Mouse (Mus musculus) liver (tissue): ENCODE measurements around the gene Pnp.
"Not testable (repeated sequence)": the region's sequence is repeated elsewhere in the genome, so short reads cannot be mapped to it uniquely, and the experiment has no call there.

Experiments
- DNase-seq: peaks from one replicate; pipeline ENCODE4 v3.0.0-alpha.2; 2020; ENCODE audit warnings: mixed read lengths

The Pnp gene

GRCm38 (mm10) chr14:50930754-50931492 is at the start of gene Pnp, which contains the start of gene Pip4p1:
TSS of gene Pnp (plus strand) at chr14:50931082.
TSS of gene Pip4p1 (minus strand) at chr14:50930856.
- peak; percentile 99 for DNase-seq

DNA sequence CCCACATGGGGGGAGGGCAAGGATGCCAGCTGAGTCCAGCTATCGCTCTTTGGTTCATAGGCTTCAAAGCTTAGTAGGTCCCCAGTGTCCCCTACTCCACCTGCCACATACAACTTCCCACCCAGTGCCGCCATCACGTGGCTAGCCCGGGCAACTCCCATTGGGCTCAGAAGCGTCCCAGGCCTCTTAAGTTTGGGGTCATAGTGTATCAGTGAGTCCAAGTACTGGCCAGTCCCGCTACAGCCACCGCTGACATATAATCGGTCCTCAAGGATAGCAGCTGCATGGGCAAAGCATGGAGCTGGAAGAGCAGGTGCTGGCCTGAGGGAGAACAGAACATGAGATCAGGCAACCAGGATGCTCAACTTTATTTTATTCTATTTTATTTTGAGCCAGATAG is 39.3 kb upstream of the Pnp start:
- DNase-seq: no peak

DNA sequence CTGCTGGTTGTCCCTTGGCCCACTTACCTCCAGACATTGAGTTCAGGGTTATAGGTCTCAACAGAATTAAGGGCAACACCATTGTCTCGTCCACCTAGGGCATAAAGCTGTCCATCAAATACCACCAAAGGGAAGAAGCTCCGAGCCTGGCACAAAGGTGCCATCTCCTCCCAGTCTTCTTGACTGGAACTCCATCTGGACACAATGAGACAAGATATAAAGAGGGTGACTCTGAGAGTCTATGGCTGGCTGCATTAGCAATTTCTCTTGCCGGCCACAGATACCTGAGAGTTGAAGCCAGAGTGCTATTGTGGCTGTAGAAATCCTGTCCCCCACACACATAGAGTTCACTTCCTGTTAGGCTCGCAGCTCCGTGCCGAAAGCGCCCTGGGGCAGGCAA is 38.8 kb upstream of the Pnp start:
- DNase-seq: no peak

DNA sequence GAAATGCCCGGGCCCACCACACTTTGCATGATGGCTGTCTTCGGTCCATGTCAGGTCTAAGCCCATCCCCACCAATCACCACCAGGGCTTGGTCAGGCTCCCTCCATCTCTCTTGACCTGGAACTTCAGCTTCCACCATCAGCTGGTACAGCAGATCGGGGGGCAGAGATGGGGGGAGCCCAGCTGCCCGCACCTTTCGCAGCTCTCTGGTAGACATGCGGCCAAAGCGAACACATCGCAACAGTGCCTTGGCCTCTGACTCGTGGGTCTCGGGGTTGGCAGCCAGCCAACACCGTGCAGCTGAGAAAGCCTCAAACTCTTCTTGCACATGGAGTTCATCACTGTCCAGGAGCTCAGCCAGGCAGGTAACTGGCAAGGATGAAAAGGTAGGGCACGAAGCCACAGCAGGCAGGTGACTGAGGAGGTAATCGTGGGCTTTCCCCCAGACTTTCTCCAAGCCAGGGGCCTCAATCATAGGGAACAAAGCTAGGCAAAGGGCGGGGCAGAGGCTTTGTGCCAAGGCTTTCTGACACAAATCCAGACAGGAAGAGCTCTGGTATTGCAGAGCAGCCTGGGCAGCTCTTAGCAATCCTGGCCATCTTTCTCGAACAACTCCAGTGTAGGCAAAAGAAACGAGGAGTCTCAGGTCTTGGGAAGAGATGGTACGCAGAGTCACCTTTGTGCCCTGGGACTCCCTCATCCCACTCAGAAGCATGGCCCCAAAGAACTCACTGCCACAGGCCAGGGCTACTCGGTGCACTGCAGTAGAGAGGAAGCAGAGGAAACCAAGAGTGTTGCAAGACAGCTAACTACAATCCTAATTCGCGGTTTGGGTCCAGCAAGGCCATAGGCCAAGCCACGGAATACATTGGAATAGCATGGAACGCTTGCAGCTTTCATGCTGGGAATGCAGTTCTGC is 38.1 kb upstream of the Pnp start:
- no peak for DNase-seq

DNA sequence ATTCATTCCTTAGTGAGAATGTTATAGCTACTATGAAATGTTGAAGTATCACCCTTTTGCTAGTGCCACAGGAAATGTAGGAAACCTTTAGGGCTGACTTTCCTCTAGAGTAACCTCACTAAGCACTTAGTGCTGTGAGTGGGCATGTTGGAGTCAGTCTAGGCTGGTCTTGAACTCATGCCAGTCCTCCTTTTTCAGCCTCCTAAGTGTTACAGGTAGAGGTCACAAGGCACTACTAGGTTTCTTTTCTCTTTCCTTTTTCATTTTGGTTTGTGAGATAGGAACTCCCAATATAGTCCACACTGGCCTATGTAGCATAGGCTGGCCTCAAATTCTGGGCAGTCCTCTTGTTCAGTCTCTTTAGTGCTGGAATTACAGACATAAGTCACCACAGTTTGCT is 35.5 kb upstream of the Pnp start:
- DNase-seq: no peak

GRCm38 (mm10) chr14:50895985-50896746 is 34.7 kb upstream of the Pnp start:
- DNase-seq: peak; percentile 15

DNA sequence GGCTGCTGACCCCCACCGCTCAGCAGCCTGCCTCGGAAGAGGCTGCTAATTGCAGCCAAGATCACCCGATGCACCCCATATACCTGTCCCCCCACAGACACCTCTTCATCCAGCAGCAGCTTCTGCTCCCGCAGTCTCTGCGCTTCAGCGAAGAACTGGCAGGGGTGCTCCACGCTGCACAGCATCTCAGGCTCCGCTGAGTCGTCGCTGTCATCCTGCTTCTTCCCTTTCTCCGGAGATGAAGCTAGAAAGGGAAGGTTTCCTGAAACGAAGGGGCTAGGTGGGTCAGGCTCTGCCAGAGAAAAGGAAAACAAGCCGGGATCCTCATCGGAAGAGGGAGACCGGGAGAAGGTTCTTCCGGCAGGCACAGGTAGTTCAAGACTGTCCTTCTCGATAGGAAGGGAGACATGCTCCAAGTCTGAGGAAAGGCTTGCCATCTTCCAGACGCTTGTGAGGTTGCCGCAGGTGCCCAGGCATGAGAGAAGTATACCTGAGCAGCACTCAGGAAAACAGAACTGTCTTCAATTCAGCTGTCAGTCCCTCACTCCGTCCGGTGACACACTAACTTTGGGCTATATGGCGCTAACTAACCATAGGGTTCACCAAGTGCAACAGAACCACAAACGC is 34.0 kb upstream of the Pnp start:
- no peak for DNase-seq

GRCm38 (mm10) chr14:50897374-50897765 is 33.5 kb upstream of the Pnp start, which contains the start of gene Klhl33:
TSS of gene Klhl33 (minus strand) at chr14:50897507.
- DNase-seq: no peak

- not testable (repeated sequence) for DNase-seq
Observed at GRCm38 (mm10) chr14:50897992-50898391, 32.9 kb upstream of the Pnp start.

- DNase-seq: peak; percentile 62
Observed at GRCm38 (mm10) chr14:50903973-50904827, 26.7 kb upstream of the Pnp start.

- no peak for DNase-seq
Observed at GRCm38 (mm10) chr14:50904828-50905129, 26.1 kb upstream of the Pnp start.

GRCm38 (mm10) chr14:50905327-50905726 is 25.6 kb upstream of the Pnp start:
- DNase-seq: not testable (repeated sequence)

DNA sequence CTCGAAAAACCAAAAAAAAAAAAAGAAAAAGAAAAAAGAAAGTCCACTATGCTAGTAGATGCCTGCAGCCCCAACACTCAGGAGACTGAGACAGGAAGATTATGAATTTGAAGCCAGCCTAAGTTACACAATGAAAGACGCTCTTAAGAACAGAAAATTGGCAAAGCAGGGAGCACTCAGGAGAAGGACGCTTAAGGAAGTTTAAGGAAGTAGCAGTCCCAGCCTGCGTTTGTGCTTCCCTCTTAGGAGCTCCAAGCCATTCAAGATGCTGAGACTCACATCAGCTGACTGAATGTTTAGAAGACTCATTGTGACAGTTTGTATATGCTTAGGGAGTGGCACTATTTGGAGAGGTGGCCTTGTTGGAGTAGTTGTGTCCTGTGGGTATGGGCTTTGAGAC is 22.8 kb upstream of the Pnp start:
- no peak for DNase-seq

DNA sequence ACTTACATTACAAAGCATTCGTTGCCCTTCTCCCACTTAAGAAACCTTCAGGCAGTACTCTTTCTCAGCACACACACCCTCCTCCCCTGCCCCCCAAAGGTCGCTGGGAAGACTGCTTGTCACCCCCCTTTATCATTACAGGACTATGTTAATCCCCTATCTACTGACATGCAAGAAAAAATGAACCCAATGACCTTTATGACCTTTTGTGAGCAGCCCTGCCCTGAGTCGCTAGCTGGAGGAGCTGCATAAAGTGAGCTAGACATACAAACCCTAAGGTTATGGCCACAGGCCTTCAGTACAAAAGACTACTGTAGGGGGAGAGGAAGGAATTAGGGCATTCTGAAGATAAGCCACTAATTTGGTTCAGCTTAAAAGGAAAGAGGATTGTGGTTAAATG is 19.5 kb upstream of the Pnp start:
- no peak for DNase-seq

- not testable (repeated sequence) for DNase-seq
Observed at GRCm38 (mm10) chr14:50923437-50923836, 7.4 kb upstream of the Pnp start.

- DNase-seq: peak; percentile 95
Observed at GRCm38 (mm10) chr14:50924281-50925064, 6.4 kb upstream of the Pnp start, which contains the start of the genes Osgep and Apex1. TSS of gene Osgep (minus strand) at chr14:50924893. TSS of gene Apex1 (plus strand) at chr14:50924968.

GRCm38 (mm10) chr14:50925111-50925920 is 5.6 kb upstream of the Pnp start:
- DNase-seq: no peak

DNA sequence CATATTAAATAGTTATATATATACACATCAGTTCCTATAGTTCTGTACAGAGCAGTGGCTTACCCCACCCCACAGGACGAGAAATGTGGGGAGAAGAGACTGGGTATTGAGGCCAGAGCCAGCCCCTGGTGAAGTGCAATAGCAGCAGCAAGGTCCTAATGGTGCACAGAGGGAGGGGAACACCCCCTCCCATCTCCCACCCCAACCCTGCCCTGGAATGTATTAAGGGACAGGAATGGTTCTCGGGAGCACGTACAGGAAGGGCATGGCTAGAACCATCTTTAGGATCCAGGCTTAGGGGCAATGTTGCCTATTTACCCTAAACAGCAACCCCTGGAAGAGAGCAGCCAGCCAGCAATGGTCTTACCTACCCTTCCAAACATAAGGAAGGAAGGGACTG is 3.5 kb upstream of the Pnp start:
- DNase-seq: no peak

GRCm38 (mm10) chr14:50929951-50930350 is 931 bp upstream of the Pnp start:
- no peak for DNase-seq

- DNase-seq: peak; percentile 85
Observed at GRCm38 (mm10) chr14:50930377-50930753, 517 bp upstream of the Pnp start.
